Mouse (Mus musculus) cerebellum, adult 2 months (tissue): Measurements from ENCODE around the gene Gfra1.

Experiments used
- CTCF ChIP-seq: fragments of 200-500 bp; IDR thresholded peaks from 2 replicates; pipeline ENCODE4 v1.5.1; 2011; ENCODE audit warnings: low read depth, mild to moderate bottlenecking, control low read depth, low read length, moderate library complexity, borderline replicate concordance; ENCODE audit not compliant: insufficient read depth
- POLR2A ChIP-seq: fragments of 200-500 bp; IDR thresholded peaks from 2 replicates; pipeline ENCODE4 v1.6.1; 2011; ENCODE audit warnings: low read length, control low read depth, borderline replicate concordance; ENCODE audit not compliant: insufficient read depth

DNA sequence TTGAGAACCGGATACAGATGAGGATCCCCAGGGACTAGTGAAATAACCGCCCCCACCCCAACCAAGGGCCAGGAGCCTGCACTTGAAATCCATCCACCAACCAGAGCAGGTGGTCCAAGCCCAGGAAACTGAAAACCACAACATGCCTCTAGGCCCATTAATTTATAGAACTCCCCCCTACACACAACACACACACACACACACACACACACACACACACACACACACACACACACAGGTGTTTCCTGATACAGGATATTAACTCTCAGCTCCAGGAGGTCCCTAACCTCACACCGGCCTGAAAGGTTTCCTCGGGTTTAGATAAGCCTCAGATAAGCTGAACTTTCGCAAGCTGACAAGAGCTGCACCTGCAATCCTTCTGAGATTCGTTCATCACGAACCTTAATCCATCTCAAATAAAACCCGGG is 79.0 kb downstream of the Gfra1 start:
- no peak for TF ChIP-seq POLR2A
- TF ChIP-seq CTCF = no peak
